Mouse (Mus musculus): ENCODE measurements around the gene Hoxd4.

DNA sequence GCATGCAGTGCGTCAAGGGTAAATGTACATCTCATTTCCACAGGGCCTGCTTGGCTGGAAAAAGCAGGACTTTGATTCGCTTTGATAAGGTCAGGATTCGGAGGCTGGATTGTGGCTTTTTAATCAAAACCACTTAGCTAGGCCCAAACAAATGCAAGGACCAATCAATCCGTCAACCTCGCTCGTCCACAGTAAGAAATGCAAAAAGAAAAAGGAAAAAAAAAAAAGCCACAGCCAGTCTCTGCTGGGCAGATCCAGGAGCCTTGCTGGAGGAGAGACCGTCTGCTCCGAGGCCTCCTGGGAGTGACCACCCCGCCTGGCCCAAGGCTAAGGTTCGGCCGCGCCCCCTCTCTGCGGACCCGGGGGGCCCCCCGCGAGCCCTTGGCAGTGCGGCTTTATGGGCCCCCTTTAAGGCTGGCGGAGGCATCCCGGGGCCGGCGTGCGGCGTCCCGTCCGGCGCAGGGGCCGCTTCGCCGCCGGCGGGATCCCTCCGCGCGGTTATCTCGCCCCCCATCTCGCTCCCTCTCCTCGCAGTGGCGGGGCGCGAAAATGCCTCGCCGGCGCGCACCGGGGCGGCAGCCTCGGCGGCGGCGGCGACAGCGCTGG is 7.2 kb upstream of the Hoxd4 start, which contains the start of gene Hoxd8:
- TF ChIP-seq POLR2A (IDR thresholded peaks at IDR 0.05; ENCODE audit: borderline replicate concordance, extremely low read depth, low read depth, low read length): no peak
- TF ChIP-seq CTCF (IDR thresholded peaks at IDR 0.05; ENCODE audit: insufficient read depth, low read length): no peak
